Mouse (Mus musculus) cerebellum, adult (tissue): ENCODE measurements around the gene Olfm2.
"Not testable (repeated sequence)": the region's sequence is repeated elsewhere in the genome, so short reads cannot be mapped to it uniquely, and the experiment has no call there.

ENCODE experiments used
- ATAC-seq: cut with Nextera tagmentation; 2 replicates; pipeline ENCODE4 v1.9.2; 2017; ENCODE audit warnings: mild to moderate bottlenecking, moderate library complexity, mixed read lengths; ENCODE audit not compliant: insufficient number of reproducible peaks, low FRiP score, low TSS enrichment

The Olfm2 gene

DNA sequence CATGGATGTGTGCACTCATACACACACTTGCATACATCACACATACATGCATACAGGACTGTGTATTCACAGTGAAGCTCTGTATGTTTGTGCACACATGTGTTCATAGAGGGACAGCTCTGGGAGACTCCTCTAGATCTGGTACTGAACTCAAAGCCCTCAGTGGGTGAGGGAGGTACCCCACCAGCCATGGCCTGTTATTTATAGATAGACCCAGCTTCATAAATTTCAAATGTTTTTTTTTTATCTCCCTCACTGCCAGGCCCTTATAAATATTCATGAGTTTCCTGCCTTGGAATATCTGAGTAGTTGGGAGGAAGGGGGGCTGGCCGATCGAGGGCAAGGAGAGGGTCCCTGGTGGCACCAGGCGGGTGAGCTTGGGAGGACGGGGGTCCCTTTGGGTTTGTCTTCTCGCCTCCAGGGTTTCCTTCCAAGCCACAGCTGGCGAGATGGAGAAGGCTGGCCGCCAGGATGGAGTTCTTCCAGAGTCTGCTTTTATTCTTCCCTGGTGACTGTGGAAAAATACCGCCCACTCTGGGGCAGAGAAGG, 42.2 kb downstream of the Olfm2 start:
- ATAC-seq, result no peak

- no peak for ATAC-seq
Observed at GRCm38 (mm10) chr9:20697466-20697865, 48.7 kb downstream of the Olfm2 start.

DNA sequence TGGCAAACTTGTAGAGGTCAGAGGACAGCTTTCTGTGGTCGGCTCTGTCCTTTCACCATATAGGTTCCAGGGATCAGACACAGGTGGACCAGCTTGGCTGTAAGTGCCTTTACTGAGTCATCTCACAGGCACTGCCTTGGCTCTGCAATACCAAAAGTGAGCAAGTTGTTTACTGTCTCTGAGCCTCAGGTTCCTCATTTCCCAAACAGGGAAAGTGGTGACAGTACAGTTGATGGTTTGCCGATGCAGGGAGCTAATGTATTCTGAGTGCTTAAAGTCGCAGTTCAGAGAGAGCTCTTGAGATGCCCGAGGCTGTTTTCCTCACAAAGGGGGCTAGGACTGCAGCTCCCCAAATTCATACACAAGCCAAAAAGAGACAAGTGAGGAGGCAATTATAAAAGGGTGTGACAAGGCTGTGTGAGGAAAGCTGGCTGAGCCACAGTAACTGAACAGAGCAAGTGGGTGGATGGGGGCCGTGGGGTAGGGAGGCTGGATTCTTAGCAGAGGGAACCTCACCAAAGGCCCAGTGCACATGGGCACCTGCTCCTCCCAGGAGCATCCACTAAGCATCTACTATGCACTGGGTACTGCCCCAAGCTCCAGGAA, 49.9 kb downstream of the Olfm2 start:
- ATAC-seq, result no peak

- no peak for ATAC-seq
Observed at GRCm38 (mm10) chr9:20694721-20695235, 51.4 kb downstream of the Olfm2 start.

- ATAC-seq, result no peak
Observed at GRCm38 (mm10) chr9:20692863-20693262, 53.3 kb downstream of the Olfm2 start.

DNA sequence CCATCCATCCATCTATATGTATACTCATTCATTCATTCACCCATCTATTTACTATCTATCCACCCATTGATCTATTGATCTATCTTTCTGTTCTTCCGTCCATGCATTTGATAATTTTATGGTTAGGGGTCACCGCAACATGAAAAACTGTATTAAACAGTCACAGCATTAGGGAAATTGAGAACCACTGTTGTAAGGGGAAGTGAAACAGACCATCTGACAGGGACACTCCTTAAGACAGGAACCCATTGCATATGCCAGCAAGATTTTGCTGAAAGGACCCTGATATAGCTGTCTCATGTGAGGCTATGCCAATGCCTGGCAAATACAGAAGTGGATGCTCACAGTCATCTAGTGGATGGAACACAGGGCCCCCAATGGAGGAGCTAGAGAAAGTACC, 55.7 kb downstream of the Olfm2 start:
- ATAC-seq, result not testable (repeated sequence)

DNA sequence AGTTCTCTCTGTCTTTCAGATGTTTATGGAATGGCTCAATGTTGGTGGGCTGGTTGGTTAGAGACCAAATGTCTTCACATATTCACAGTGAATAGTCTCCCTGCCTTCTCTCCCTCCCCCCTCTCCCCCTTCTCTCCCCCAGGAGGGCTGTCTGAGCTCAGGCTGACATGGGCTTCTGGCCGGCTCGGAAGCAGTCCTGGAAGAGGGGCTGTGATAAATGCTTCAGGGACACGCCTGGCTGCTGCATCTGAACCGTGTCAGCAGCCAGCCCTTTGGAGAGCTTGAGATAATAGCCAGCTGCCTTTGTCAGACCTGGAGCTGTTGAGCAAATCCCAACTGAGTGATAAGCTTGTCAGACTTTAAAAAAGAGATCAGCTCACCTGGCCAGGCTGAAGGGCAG, 56.2 kb downstream of the Olfm2 start:
- ATAC-seq, result no peak

DNA sequence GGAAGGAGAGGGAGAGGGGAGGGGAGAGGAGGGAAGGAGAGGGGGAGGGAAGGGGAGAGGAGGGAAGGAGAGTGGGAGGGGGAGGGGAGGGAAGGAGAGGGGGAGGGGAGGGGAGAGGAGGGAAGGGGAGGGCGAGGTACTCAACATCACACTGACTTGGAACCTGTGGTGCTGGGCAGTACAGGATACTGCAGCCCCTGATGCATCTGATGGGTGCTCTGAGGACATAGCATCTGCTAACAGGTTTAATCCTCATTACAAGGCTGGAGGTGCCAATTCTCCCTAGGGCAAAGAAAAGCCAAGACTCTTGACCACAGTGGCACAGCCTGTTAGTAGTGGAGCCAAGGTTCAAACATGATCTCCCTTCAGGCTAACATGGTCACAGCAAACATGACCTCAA, 56.7 kb downstream of the Olfm2 start:
- no peak for ATAC-seq

- ATAC-seq, result no peak
Observed at GRCm38 (mm10) chr9:20685081-20685861, 60.9 kb downstream of the Olfm2 start.

GRCm38 (mm10) chr9:20682389-20682722, 63.8 kb downstream of the Olfm2 start:
- ATAC-seq, result no peak

- ATAC-seq, result no peak
Observed at GRCm38 (mm10) chr9:20681546-20682388, 64.4 kb downstream of the Olfm2 start.

GRCm38 (mm10) chr9:20680378-20680958, 65.7 kb downstream of the Olfm2 start:
- no peak for ATAC-seq

- ATAC-seq, result no peak
Observed at GRCm38 (mm10) chr9:20677892-20678291, 68.3 kb downstream of the Olfm2 start.

GRCm38 (mm10) chr9:20672047-20672446, 74.1 kb downstream of the Olfm2 start:
- no peak for ATAC-seq

GRCm38 (mm10) chr9:20668065-20668464, 78.1 kb downstream of the Olfm2 start:
- ATAC-seq, result no peak

DNA sequence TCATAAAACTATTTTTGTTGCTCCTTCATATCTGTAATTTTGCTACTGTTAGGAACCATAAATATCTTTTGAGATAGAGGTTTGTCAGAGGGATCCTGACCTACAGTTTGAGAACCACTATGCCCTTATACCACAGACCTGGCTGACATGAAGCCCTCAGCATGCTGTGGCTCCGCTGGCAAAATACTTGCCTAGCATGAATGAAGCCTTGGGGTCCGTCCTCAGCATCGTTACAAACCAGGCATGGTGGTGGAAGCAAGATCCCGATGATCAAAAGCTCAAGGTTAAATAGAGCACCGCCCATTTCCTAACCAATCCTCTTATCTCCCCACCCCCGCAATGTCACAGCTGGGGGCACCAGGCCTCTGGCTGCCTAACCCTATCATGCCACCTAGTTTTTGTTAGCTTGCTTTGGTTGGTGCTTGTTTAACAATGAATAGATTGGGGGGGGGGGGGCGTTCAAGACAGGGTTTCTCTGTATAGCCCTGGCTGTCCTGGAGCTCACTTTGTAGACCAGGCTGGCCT, 79.6 kb downstream of the Olfm2 start:
- ATAC-seq, result no peak

- no peak for ATAC-seq
Observed at GRCm38 (mm10) chr9:20665925-20666324, 80.2 kb downstream of the Olfm2 start.

GRCm38 (mm10) chr9:20664982-20665637, 81.0 kb downstream of the Olfm2 start:
- ATAC-seq, result no peak

DNA sequence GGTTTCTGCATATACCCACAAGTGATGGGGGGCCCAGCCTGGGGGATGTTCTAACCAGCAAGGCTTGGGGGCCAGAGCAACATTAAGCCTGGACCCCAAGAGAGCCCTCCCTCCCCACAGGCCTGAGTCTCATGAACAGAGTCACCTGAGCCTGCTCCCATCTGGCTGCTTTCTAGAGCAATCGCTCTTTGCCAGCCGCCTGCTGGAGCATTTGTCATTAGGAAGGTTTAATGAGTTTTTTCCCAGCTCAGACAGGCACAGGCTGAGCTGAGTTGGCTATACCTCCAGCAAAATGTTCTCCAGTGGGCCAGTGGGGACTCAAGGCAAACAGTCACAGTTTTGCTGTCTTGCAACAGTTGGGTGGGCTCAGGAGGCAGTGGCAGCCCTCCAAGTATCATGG, 81.8 kb downstream of the Olfm2 start:
- ATAC-seq, result no peak

DNA sequence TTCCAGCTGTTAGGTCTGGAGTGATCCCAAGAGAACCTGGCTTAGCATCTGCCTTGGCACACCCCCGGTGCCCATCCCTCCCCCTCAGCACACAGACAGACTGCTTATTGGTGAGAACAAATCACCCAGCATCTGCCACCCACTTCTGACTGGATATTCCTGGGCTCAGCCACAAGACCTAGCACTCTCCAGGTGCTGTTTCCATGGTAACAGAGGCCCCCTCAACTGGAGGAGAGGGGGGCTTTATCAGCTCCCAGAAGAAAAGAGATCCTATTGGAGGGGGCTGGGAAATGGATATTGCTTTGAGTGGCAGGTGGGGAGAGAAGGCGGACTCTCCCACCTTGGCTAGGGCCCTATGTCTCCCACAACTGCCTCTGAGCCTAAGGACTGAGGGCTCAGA, 82.2 kb downstream of the Olfm2 start:
- no peak for ATAC-seq
